Mouse (Mus musculus) thymus, adult 2 months (tissue): ENCODE results near the gene Vmn2r84.

ENCODE experiments used
- CTCF ChIP-seq: fragments of 200-500 bp; IDR thresholded peaks from 2 replicates; pipeline ENCODE4 v1.5.1; 2012; ENCODE audit warnings: mild to moderate bottlenecking, control low read depth, low read length, moderate library complexity, borderline replicate concordance; ENCODE audit not compliant: control insufficient read depth, poor library complexity, insufficient read depth; ENCODE audit errors: extremely low read depth
- POLR2A ChIP-seq: fragments of 200-500 bp; IDR thresholded peaks from 2 replicates; pipeline ENCODE4 v1.6.1; 2012; ENCODE audit warnings: mild to moderate bottlenecking, low read length, control low read depth, moderate library complexity; ENCODE audit not compliant: control insufficient read depth, poor library complexity, insufficient read depth; ENCODE audit errors: extremely low read depth

- TF ChIP-seq CTCF (no peak), POLR2A (no peak)
Observed at GRCm38 (mm10) chr10:130336385-130336784, 57.7 kb downstream of the Vmn2r84 start.
